Mouse (Mus musculus) embryo, embryonic 10 days (tissue): ENCODE data around the gene Slc41a1.

Experiments used
- DNase-seq: peaks from one replicate; pipeline ENCODE4 v3.0.0-alpha.2; 2015; ENCODE audit warnings: low spot score

The Slc41a1 gene

GRCm38 (mm10) chr1:131886641-131887040, 59.3 kb downstream of the Slc41a1 start:
- DNase-seq: no peak

GRCm38 (mm10) chr1:131890043-131890658, 62.9 kb downstream of the Slc41a1 start:
- DNase-seq: no peak

GRCm38 (mm10) chr1:131891436-131891835, 64.1 kb downstream of the Slc41a1 start:
- no peak for DNase-seq
